Mouse (Mus musculus) hindlimb bud, embryonic 11.5 days (tissue): Measurements from ENCODE around the gene Tagln.

Experiments
- DNase-seq: peaks from one replicate; pipeline ENCODE4 v3.0.0-alpha.2; 2012; ENCODE audit warnings: low read depth, low spot score; ENCODE audit errors: extremely low spot score

The Tagln gene

GRCm38 (mm10) chr9:45935628-45936210, at the start of gene Tagln:
Tagln (minus strand) TSS chr9:45936058.
- no peak for DNase-seq

GRCm38 (mm10) chr9:45985229-45985567, 49.3 kb upstream of the Tagln start:
- DNase-seq = no peak

- peak; percentile 42 for DNase-seq
Measured at GRCm38 (mm10) chr9:45984409-45985228, 48.8 kb upstream of the Tagln start.

GRCm38 (mm10) chr9:45983676-45984408, 48.0 kb upstream of the Tagln start:
- no peak for DNase-seq

GRCm38 (mm10) chr9:45981331-45981730, 45.5 kb upstream of the Tagln start:
- no peak for DNase-seq

- DNase-seq = no peak
Measured at GRCm38 (mm10) chr9:45980611-45981010, 44.8 kb upstream of the Tagln start.

GRCm38 (mm10) chr9:45979778-45980177, 43.9 kb upstream of the Tagln start:
- no peak for DNase-seq

- DNase-seq = no peak
Measured at GRCm38 (mm10) chr9:45976884-45977283, 41.0 kb upstream of the Tagln start.

GRCm38 (mm10) chr9:45963577-45963976, 27.7 kb upstream of the Tagln start:
- no peak for DNase-seq

- no peak for DNase-seq
Measured at GRCm38 (mm10) chr9:45961855-45962254, 26.0 kb upstream of the Tagln start.

- DNase-seq = no peak
Measured at GRCm38 (mm10) chr9:45959661-45960060, 23.8 kb upstream of the Tagln start.

GRCm38 (mm10) chr9:45958851-45959250, 23.0 kb upstream of the Tagln start:
- no peak for DNase-seq

GRCm38 (mm10) chr9:45958023-45958670, 22.3 kb upstream of the Tagln start:
- no peak for DNase-seq

- DNase-seq = peak; percentile 74
Measured at GRCm38 (mm10) chr9:45955107-45955963, 19.5 kb upstream of the Tagln start, which contains the start of gene Sidt2. Sidt2 (minus strand) TSS chr9:45955258.

GRCm38 (mm10) chr9:45954294-45955106, 18.6 kb upstream of the Tagln start:
- DNase-seq = no peak

- DNase-seq = no peak
Measured at GRCm38 (mm10) chr9:45953511-45954293, 17.8 kb upstream of the Tagln start.

GRCm38 (mm10) chr9:45952890-45953289, 17.0 kb upstream of the Tagln start:
- no peak for DNase-seq

GRCm38 (mm10) chr9:45952057-45952456, 16.2 kb upstream of the Tagln start:
- DNase-seq = no peak

- DNase-seq = no peak
Measured at GRCm38 (mm10) chr9:45946872-45947183, 11.0 kb upstream of the Tagln start.
